In the genomic region with DNA sequence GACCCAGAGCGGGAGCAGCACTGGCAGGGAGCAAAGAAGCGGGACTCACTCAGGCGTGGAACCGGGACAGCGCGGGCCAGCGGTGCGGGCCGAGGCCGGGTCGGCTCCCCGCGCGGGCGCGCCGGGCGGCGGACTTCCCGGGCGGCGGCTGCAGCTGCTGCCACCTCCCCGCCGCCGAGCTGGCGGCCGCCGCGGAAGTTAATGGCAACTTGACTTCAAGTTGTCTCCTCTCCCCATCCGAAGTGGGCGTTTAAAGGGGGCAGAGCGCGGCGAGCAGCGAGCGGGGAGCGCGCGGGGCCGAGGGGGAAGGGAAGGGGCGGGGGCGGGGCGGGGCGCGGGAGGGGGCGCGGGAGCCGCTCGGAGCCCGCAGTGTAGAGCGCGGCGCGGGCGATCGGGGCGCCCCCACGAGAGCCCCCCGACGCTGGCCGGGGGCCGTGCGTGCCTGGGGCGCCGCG, we compare ENCODE assay signal across 8 mouse cellular contexts. TPM values are rescaled to one million over a fixed set of nuclear protein-coding genes. Genes with fewer than 3 reads are reported as not detected.
DNase-seq lines count a peak whose midpoint lies in the region; ATAC-seq and TF ChIP-seq lines count a peak whose summit lies in the region.

No protein-coding gene starts in this region.

- no peak for TF ChIP-seq CTCF in lung, adult 2 months (IDR thresholded peaks at IDR 0.05; ENCODE audit: insufficient read depth, low read length)

- H3K27ac ChIP-seq in embryonic facial prominence, embryonic 15.5 days (replicated peaks) = no peak overlapping the region

- peaks cover 57% of the 10 kb centered on the region for H3K27me3 ChIP-seq in embryonic facial prominence, embryonic 15.5 days

- WGBS in embryonic facial prominence, embryonic 15.5 days = under 1% methylated on average over 51 of the region's 66 CpGs
- WGBS in lung, adult 2 months = under 1% methylated on average over 55 of the region's 66 CpGs

- peaks cover 21% of the 10 kb centered on the region for H3K4me1 ChIP-seq in embryonic facial prominence, embryonic 15.5 days
- no peaks in the 10 kb centered on the region for H3K4me1 ChIP-seq in lung, adult 2 months (ENCODE audit: control insufficient read depth, insufficient read depth, low read length)

- DNase-seq in cerebellum, adult 11-12 months = peak; percentile 9
- no peak for DNase-seq in cerebellum, adult 9-10 months
- peak; percentile 87 for DNase-seq in CD4-positive, CD25-positive, alpha-beta regulatory T cell, adult 2 months (ENCODE audit: low read depth, low spot score)
- peak; percentile 84 for DNase-seq in induced T-regulatory cell, adult 2 months (ENCODE audit: low read depth)
- DNase-seq in lung, adult 2 months = no peak
- DNase-seq in urinary bladder, postnatal 25 days (ENCODE audit: low spot score) = peak; percentile 47

- H3K4me3 ChIP-seq in embryonic facial prominence, embryonic 15.5 days (replicated peaks) = peak overlapping the region; percentile 66
- peak overlapping the region; percentile 72 for H3K4me3 ChIP-seq in lung, adult 2 months (replicated peaks; ENCODE audit: extremely low read depth, low read depth, low read length)

- H3K36me3 ChIP-seq in embryonic facial prominence, embryonic 15.5 days = no peaks in the 10 kb centered on the region

- H3K4me2 ChIP-seq in embryonic facial prominence, embryonic 15.5 days (replicated peaks) = peak overlapping the region; percentile 91

- peak overlapping the region; percentile 51; the same call in 1 of the 2 replicates for H3K9ac ChIP-seq in embryonic facial prominence, embryonic 15.5 days

- peak; percentile 65; the same call in 1 of the 2 replicates for ATAC-seq in embryonic facial prominence, embryonic 15.5 days (ENCODE audit: insufficient number of reproducible peaks, low FRiP score, low TSS enrichment, low read depth)
- ATAC-seq in neutrophil, adult 5-6 weeks (ENCODE audit: extremely low read depth, insufficient number of reproducible peaks, low FRiP score, poor library complexity, severe bottlenecking) = peak; percentile 26; the same call in 1 of the 2 replicates

- no peak for TF ChIP-seq POLR2A in lung, adult 2 months (IDR thresholded peaks at IDR 0.05; ENCODE audit: borderline replicate concordance, extremely low read depth, low read depth, low read length)

- H3K9me3 ChIP-seq in embryonic facial prominence, embryonic 15.5 days (replicated peaks) = no peaks in the 10 kb centered on the region

RNA-seq across cellular contexts. Expression of a gene that starts 0.6 kb away (rescaled TPM):
- 16.0 and 16.9 TPM in 2 replicates for polyA plus RNA-seq in embryonic facial prominence, embryonic 15.5 days (2015; fragmentation: Nextera tagmentation; extraction: Ambion mirVana)
- 7.2 and 8.4 TPM in 2 replicates for polyA plus RNA-seq in lung, adult 2 months (2012; rRNA removed)
- total RNA-seq in neutrophil, adult 5-6 weeks (2017) = 174 and 181 TPM in 2 replicates

Comparison
In these comparisons a context has a peak if more than half of its experiments do, and no peak if none do; other contexts are left out.
1. DNase-seq: peak in cerebellum, adult 11-12 months (single experiment), CD4-positive, CD25-positive, alpha-beta regulatory T cell, adult 2 months (single experiment), induced T-regulatory cell, adult 2 months (single experiment) and urinary bladder, postnatal 25 days (single experiment); none in cerebellum, adult 9-10 months (single experiment) and lung, adult 2 months (single experiment).